Mouse (Mus musculus): ENCODE measurements around the gene Tnfrsf25.

Tnfrsf25 gene

GRCm38 (mm10) chr4:152092751-152093293, 22.9 kb upstream of the Tnfrsf25 start:
- DNase-seq (ENCODE audit: low spot score in 2 of 2) = no peak

GRCm38 (mm10) chr4:152094233-152094632, 21.5 kb upstream of the Tnfrsf25 start:
- DNase-seq (ENCODE audit: low spot score in 2 of 2) = no peak

GRCm38 (mm10) chr4:152095937-152096910, 19.5 kb upstream of the Tnfrsf25 start:
- DNase-seq (ENCODE audit: low spot score in 2 of 2) = peak; percentile 83

- no peak for DNase-seq (ENCODE audit: low spot score in 2 of 2)
Measured at GRCm38 (mm10) chr4:152096927-152097326, 18.8 kb upstream of the Tnfrsf25 start.

- DNase-seq (ENCODE audit: low spot score in 2 of 2) = no peak
Measured at GRCm38 (mm10) chr4:152097911-152098799, 17.6 kb upstream of the Tnfrsf25 start.

GRCm38 (mm10) chr4:152100541-152100940, 15.2 kb upstream of the Tnfrsf25 start:
- no peak for DNase-seq (ENCODE audit: low spot score in 2 of 2)

GRCm38 (mm10) chr4:152101081-152101653, 14.6 kb upstream of the Tnfrsf25 start:
- no peak for DNase-seq (ENCODE audit: low spot score in 2 of 2)

- no peak for DNase-seq (ENCODE audit: low spot score in 2 of 2)
Measured at GRCm38 (mm10) chr4:152101921-152102320, 13.8 kb upstream of the Tnfrsf25 start.

- peak in 1 of 2 experiments; percentile 52 for DNase-seq (ENCODE audit: low spot score in 2 of 2)
Measured at GRCm38 (mm10) chr4:152103025-152103424, 12.7 kb upstream of the Tnfrsf25 start.

GRCm38 (mm10) chr4:152106746-152107145, 9.0 kb upstream of the Tnfrsf25 start:
- DNase-seq (ENCODE audit: low spot score in 2 of 2) = no peak

GRCm38 (mm10) chr4:152107493-152107892, 8.2 kb upstream of the Tnfrsf25 start:
- DNase-seq (ENCODE audit: low spot score in 2 of 2) = no peak

GRCm38 (mm10) chr4:152107971-152108509, 7.7 kb upstream of the Tnfrsf25 start:
- DNase-seq (ENCODE audit: low spot score in 2 of 2) = no peak

GRCm38 (mm10) chr4:152108673-152109072, 7.1 kb upstream of the Tnfrsf25 start:
- DNase-seq (ENCODE audit: low spot score in 2 of 2) = no peak

GRCm38 (mm10) chr4:152109509-152109908, 6.2 kb upstream of the Tnfrsf25 start:
- no peak for DNase-seq (ENCODE audit: low spot score in 2 of 2)

- no peak for DNase-seq (ENCODE audit: low spot score in 2 of 2)
Measured at GRCm38 (mm10) chr4:152110689-152111088, 5.0 kb upstream of the Tnfrsf25 start.

- DNase-seq (ENCODE audit: low spot score in 2 of 2) = no peak
Measured at GRCm38 (mm10) chr4:152112329-152112728, 3.4 kb upstream of the Tnfrsf25 start.

GRCm38 (mm10) chr4:152114080-152114479, 1.7 kb upstream of the Tnfrsf25 start:
- DNase-seq (ENCODE audit: low spot score in 2 of 2) = no peak

- no peak for DNase-seq (ENCODE audit: low spot score in 2 of 2)
Measured at GRCm38 (mm10) chr4:152117538-152117937, 1.8 kb downstream of the Tnfrsf25 start.

GRCm38 (mm10) chr4:152119396-152120292, 3.9 kb downstream of the Tnfrsf25 start:
- no peak for DNase-seq (ENCODE audit: low spot score in 2 of 2)
